Mouse (Mus musculus): ENCODE results near the gene Mfsd4a. TPM values are rescaled to one million over a fixed set of nuclear protein-coding genes. Genes with fewer than 3 reads are reported as not detected.

Mfsd4a gene
- polyA plus RNA-seq, 1 experiment from 2014 or later, result 8.7 TPM

DNA sequence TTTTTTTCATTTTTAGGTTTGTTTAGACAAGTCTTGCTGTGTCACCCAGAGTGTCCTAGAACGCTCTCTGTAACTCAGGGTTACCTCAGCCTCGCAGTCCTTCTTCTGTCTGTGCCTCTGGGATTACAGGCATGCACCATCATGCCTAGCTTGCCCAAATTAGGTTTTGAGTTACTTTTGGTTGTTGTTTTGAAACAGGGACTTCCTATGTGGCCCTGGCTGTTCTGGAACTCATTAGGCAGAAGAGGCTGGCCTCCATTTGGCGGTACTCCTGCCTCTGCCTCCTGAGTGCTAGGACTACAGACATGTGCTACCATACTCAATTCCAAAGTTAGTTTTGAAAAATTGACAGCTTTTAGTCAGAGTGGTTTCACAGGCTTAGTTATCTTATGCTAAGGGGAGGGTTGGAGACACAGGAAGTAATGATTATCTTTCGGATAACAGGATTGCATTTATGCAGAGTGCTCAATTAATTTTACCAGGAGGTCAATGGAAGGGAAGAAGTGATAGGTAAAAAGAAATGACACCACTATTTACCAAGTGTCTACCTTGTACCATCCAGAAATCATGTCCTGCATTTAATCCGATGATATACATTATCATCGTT, 63.2 kb downstream of the Mfsd4a start:
- no peak overlapping the region for H3K4me3 ChIP-seq (ENCODE audit: low read length)
- peaks cover 9% of the 10 kb centered on the region for H3K4me1 ChIP-seq (ENCODE audit: control insufficient read depth, insufficient read depth, low read length)
- ATAC-seq, result no peak
- no peaks in the 10 kb centered on the region for H3K36me3 ChIP-seq (ENCODE audit: control insufficient read depth, insufficient read depth, low read length)
- H3K4me2 ChIP-seq (ENCODE audit: low read depth, low read length), result no peak overlapping the region
- no peak overlapping the region for H3K9ac ChIP-seq (ENCODE audit: low read depth, low read length)
- H3K27me3 ChIP-seq (replicated peaks; ENCODE audit: control insufficient read depth, insufficient read depth, low read length), result no peaks in the 10 kb centered on the region
- no peaks in the 10 kb centered on the region for H3K9me3 ChIP-seq (ENCODE audit: control insufficient read depth, low read length)
- 80% methylated on average over 6 of the region's 6 CpGs for WGBS
- no peak overlapping the region for H3K27ac ChIP-seq (ENCODE audit: low read length)

DNA sequence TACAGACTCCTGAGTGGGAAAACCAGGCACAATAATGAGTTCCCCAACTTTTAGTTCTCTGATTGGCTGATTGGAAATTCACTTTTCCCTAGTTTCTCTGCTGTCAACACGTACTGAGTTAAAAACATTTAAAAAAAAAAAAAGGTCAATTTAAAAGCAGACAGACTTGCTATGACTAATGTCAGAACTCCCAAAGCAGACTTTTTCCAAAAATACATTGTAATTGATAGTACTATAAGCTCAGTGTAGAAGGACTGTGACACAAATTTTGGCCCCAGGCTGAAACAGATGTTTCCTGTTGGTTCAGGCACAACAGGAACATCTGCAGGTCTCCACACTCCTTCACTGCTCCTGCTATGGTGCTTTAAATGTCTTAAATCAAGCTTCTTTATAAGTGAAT, 64.0 kb downstream of the Mfsd4a start:
- Histone ChIP-seq H3K4me3 (ENCODE audit: low read length) (no peak overlapping the region), H3K4me1 (ENCODE audit: control insufficient read depth, insufficient read depth, low read length) (peaks cover under 1% of the 10 kb centered on the region), H3K27ac (ENCODE audit: low read length) (no peak overlapping the region), H3K9me3 (ENCODE audit: control insufficient read depth, low read length) (no peaks in the 10 kb centered on the region), H3K9ac (ENCODE audit: low read depth, low read length) (no peak overlapping the region), H3K36me3 (ENCODE audit: control insufficient read depth, insufficient read depth, low read length) (no peaks in the 10 kb centered on the region), H3K4me2 (ENCODE audit: low read depth, low read length) (no peak overlapping the region), H3K27me3 (replicated peaks; ENCODE audit: control insufficient read depth, insufficient read depth, low read length) (no peaks in the 10 kb centered on the region)
- ATAC-seq, result no peak
- WGBS, result 44% methylated on average over 1 of the region's 1 CpGs

DNA sequence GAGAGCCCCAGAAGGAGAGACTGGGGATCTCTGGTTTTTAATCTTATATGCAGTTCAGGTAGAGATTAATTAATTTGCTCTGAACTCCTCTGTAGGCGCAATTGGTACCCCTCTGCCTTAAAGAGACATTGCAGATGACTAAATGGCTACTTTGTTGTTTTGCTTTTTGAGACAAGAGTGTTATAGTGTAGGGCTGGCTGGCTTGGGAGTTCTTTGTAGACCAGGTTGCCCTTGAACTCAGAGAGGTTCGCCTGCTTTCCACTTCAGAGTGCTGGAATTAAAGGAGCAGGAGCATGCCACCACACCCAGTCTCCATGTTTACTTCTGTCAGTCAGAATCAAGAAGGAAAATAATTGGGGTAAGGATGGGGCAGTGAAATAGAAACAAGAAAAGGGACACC, 64.8 kb downstream of the Mfsd4a start:
- no peak overlapping the region for H3K9ac ChIP-seq (ENCODE audit: low read depth, low read length)
- H3K27ac ChIP-seq (ENCODE audit: low read length), result no peak overlapping the region
- H3K9me3 ChIP-seq (ENCODE audit: control insufficient read depth, low read length), result no peaks in the 10 kb centered on the region
- no peaks in the 10 kb centered on the region for H3K27me3 ChIP-seq (replicated peaks; ENCODE audit: control insufficient read depth, insufficient read depth, low read length)
- H3K4me1 ChIP-seq (ENCODE audit: control insufficient read depth, insufficient read depth, low read length), result no peaks in the 10 kb centered on the region; the same call in none of the 2 replicates
- H3K4me3 ChIP-seq (ENCODE audit: low read length), result no peak overlapping the region
- WGBS, result 69% methylated on average over 2 of the region's 2 CpGs
- H3K36me3 ChIP-seq (ENCODE audit: control insufficient read depth, insufficient read depth, low read length), result no peaks in the 10 kb centered on the region
- no peak for ATAC-seq
- H3K4me2 ChIP-seq (ENCODE audit: low read depth, low read length), result no peak overlapping the region

DNA sequence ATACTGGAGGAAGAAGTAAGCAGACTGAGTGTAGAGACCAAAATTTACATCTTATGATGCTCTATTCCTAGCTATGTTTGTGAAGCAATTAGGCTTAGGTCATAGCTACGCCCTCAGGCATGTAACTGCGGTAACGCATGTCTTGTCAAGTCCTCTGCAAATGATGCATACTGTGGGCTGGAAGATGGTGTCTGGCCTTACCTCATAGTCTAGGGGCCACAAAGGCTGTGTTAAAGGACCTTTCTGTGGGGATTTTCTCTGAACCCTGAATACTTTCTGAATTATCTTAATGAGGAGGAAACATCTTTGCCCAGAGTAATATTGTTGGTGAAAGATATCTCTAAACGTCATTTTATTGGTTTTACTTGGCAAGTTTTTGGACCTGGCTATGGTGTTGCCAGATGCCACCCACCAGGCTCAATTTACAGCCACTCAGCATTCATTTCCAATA, 66.0 kb downstream of the Mfsd4a start:
- H3K27ac ChIP-seq (ENCODE audit: low read length), result no peak overlapping the region
- no peaks in the 10 kb centered on the region; the same call in none of the 2 replicates for H3K4me1 ChIP-seq (ENCODE audit: control insufficient read depth, insufficient read depth, low read length)
- H3K4me2 ChIP-seq (ENCODE audit: low read depth, low read length), result no peak overlapping the region
- H3K4me3 ChIP-seq (ENCODE audit: low read length), result no peak overlapping the region
- no peak for ATAC-seq
- no peaks in the 10 kb centered on the region for H3K9me3 ChIP-seq (ENCODE audit: control insufficient read depth, low read length)
- H3K27me3 ChIP-seq (replicated peaks; ENCODE audit: control insufficient read depth, insufficient read depth, low read length), result no peaks in the 10 kb centered on the region
- no peaks in the 10 kb centered on the region for H3K36me3 ChIP-seq (ENCODE audit: control insufficient read depth, insufficient read depth, low read length)
- no peak overlapping the region for H3K9ac ChIP-seq (ENCODE audit: low read depth, low read length)
- 77% methylated on average over 4 of the region's 4 CpGs for WGBS

- Histone ChIP-seq H3K4me1 (ENCODE audit: control insufficient read depth, insufficient read depth, low read length) (no peaks in the 10 kb centered on the region), H3K9me3 (ENCODE audit: control insufficient read depth, low read length) (no peaks in the 10 kb centered on the region), H3K27me3 (replicated peaks; ENCODE audit: control insufficient read depth, insufficient read depth, low read length) (no peaks in the 10 kb centered on the region), H3K9ac (ENCODE audit: low read depth, low read length) (no peak overlapping the region), H3K27ac (ENCODE audit: low read length) (no peak overlapping the region), H3K4me2 (ENCODE audit: low read depth, low read length) (no peak overlapping the region), H3K36me3 (ENCODE audit: control insufficient read depth, insufficient read depth, low read length) (no peaks in the 10 kb centered on the region), H3K4me3 (ENCODE audit: low read length) (no peak overlapping the region)
- no peak for ATAC-seq
These were observed 67.4 kb downstream of the Mfsd4a start for GRCm38 (mm10) chr1:132000506-132000905.

DNA sequence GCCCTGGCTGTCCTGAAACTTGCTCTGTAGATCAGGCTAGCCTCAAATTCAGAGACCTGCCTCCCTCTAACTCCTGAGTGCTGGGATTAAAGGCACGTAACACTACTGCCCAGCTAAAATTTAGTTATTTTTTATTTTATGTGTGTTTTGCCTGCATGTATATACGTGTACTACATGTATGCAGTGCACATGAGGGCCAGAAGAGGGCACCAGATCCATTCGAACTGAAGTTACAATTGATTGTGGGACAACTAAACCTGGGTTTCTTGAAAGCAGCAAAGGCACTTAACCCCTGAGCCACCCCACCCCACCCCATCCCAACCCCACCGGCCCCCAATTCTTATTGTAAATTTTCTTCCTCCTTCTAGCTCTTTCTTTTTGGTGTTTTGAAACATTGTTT, 72.8 kb downstream of the Mfsd4a start:
- no peak for ATAC-seq
- Histone ChIP-seq H3K4me1 (ENCODE audit: control insufficient read depth, insufficient read depth, low read length) (no peaks in the 10 kb centered on the region), H3K27ac (ENCODE audit: low read length) (no peak overlapping the region), H3K9ac (ENCODE audit: low read depth, low read length) (no peak overlapping the region), H3K36me3 (ENCODE audit: control insufficient read depth, insufficient read depth, low read length) (no peaks in the 10 kb centered on the region), H3K9me3 (ENCODE audit: control insufficient read depth, low read length) (no peaks in the 10 kb centered on the region), H3K4me2 (ENCODE audit: low read depth, low read length) (no peak overlapping the region), H3K4me3 (ENCODE audit: low read length) (no peak overlapping the region), H3K27me3 (replicated peaks; ENCODE audit: control insufficient read depth, insufficient read depth, low read length) (no peaks in the 10 kb centered on the region)
- 36% methylated on average over 4 of the region's 4 CpGs for WGBS

DNA sequence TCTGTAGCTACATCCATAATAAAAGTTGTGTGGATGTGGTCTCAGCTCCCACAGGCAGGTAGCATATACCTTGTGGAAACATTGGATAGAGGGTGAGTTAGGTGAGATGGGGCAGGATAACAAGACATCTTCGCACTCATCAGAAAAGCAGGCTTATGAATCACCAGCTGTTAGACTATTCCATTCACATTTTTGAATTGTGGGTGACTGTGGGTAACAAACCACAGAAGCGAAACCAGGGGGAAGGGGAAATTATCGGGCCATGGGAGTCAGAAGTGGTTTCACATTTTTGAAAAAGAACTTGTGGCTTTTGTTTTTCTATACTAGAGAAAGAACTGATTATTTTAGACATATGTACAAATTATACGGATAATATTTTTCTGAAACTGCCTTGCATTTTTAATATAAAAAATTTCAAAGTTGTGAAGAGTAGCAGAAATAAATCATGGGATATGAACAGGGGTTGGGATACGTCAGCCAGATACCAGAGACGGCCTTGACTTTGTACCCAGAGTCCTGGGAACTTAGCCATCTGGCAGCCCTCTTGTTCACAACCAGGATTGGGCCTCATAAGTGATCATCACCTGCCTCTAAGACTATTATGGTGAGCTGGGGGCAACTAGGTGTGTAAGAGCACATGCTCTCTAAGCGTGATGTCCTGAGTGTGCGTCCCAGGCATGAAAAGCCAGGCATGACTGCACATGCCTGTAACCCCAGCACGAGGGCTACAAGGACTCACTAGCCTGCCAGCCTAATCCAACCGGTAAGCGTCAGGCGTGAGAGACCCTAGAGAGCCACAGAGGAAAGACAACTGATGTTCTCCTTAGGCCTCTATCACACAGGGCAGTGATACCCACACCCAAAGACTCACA, 74.5 kb downstream of the Mfsd4a start:
- no peaks in the 10 kb centered on the region for H3K27me3 ChIP-seq (replicated peaks; ENCODE audit: control insufficient read depth, insufficient read depth, low read length)
- H3K4me1 ChIP-seq (ENCODE audit: control insufficient read depth, insufficient read depth, low read length), result no peaks in the 10 kb centered on the region
- H3K27ac ChIP-seq (ENCODE audit: low read length), result no peak overlapping the region
- no peak overlapping the region for H3K4me2 ChIP-seq (ENCODE audit: low read depth, low read length)
- no peak overlapping the region for H3K9ac ChIP-seq (ENCODE audit: low read depth, low read length)
- no peak overlapping the region for H3K4me3 ChIP-seq (ENCODE audit: low read length)
- no peak for ATAC-seq
- WGBS, result 84% methylated on average over 12 of the region's 12 CpGs
- H3K36me3 ChIP-seq (ENCODE audit: control insufficient read depth, insufficient read depth, low read length), result no peaks in the 10 kb centered on the region
- H3K9me3 ChIP-seq (ENCODE audit: control insufficient read depth, low read length), result no peaks in the 10 kb centered on the region

- no peaks in the 10 kb centered on the region for H3K27me3 ChIP-seq (replicated peaks; ENCODE audit: control insufficient read depth, insufficient read depth, low read length)
- no peak for ATAC-seq
- no peak overlapping the region for H3K4me2 ChIP-seq (ENCODE audit: low read depth, low read length)
- H3K27ac ChIP-seq (ENCODE audit: low read length), result no peak overlapping the region
- H3K36me3 ChIP-seq (ENCODE audit: control insufficient read depth, insufficient read depth, low read length), result no peaks in the 10 kb centered on the region
- no peak overlapping the region for H3K4me3 ChIP-seq (ENCODE audit: low read length)
- no peaks in the 10 kb centered on the region for H3K4me1 ChIP-seq (ENCODE audit: control insufficient read depth, insufficient read depth, low read length)
- WGBS, result 72% methylated on average over 7 of the region's 7 CpGs
- H3K9ac ChIP-seq (ENCODE audit: low read depth, low read length), result no peak overlapping the region
- H3K9me3 ChIP-seq (ENCODE audit: control insufficient read depth, low read length), result no peaks in the 10 kb centered on the region
These were observed 75.3 kb downstream of the Mfsd4a start for GRCm38 (mm10) chr1:131992561-131993001.

GRCm38 (mm10) chr1:131990083-131990760, 77.6 kb downstream of the Mfsd4a start:
- no peaks in the 10 kb centered on the region for H3K9me3 ChIP-seq (ENCODE audit: control insufficient read depth, low read length)
- H3K27ac ChIP-seq (ENCODE audit: low read length), result no peak overlapping the region
- H3K4me1 ChIP-seq (ENCODE audit: control insufficient read depth, insufficient read depth, low read length), result no peaks in the 10 kb centered on the region
- no peak for ATAC-seq
- H3K9ac ChIP-seq (ENCODE audit: low read depth, low read length), result no peak overlapping the region
- H3K36me3 ChIP-seq (ENCODE audit: control insufficient read depth, insufficient read depth, low read length), result no peaks in the 10 kb centered on the region
- H3K4me3 ChIP-seq (ENCODE audit: low read length), result no peak overlapping the region
- 84% methylated on average over 9 of the region's 9 CpGs for WGBS
- no peaks in the 10 kb centered on the region for H3K27me3 ChIP-seq (replicated peaks; ENCODE audit: control insufficient read depth, insufficient read depth, low read length)
- H3K4me2 ChIP-seq (ENCODE audit: low read depth, low read length), result no peak overlapping the region
